Mouse (Mus musculus) adrenal gland, postnatal 4 days (tissue): ENCODE measurements around the gene Atp2a1. TPM values are rescaled to one million over a fixed set of nuclear protein-coding genes. Genes with fewer than 3 reads are reported as not detected.

ENCODE experiments used
- DNase-seq, 2 experiments: peaks; one replicate each; pipeline ENCODE4 v3.0.0; 2021 to 2022; ENCODE audit warnings: low spot score in 2 of 2, mixed read lengths in 2 of 2
- total RNA-seq, 2 experiments: library from RNA; stranded (reverse); gene quantifications; 2 replicates each; pipeline ENCODE4 v1.2.3; 2021

Atp2a1 gene
- total RNA-seq, 2 experiments from 2014 or later, result 56.9 to 145 TPM

GRCm38 (mm10) chr7:126473470-126474086 is 10.7 kb upstream of the Atp2a1 start:
- DNase-seq, result no peak

- DNase-seq, result no peak
These were observed 9.8 kb upstream of the Atp2a1 start for GRCm38 (mm10) chr7:126472713-126473112.

GRCm38 (mm10) chr7:126472306-126472705 is 9.4 kb upstream of the Atp2a1 start:
- DNase-seq, result no peak

- DNase-seq, result no peak
These were observed 8.9 kb upstream of the Atp2a1 start for GRCm38 (mm10) chr7:126471853-126472252.

GRCm38 (mm10) chr7:126471361-126471760 is 8.5 kb upstream of the Atp2a1 start:
- DNase-seq, result no peak

- DNase-seq, result no peak
These were observed 7.2 kb upstream of the Atp2a1 start for GRCm38 (mm10) chr7:126470077-126470476.

- no peak for DNase-seq
These were observed 5.1 kb upstream of the Atp2a1 start for GRCm38 (mm10) chr7:126467834-126468627.

- no peak for DNase-seq
These were observed 4.4 kb upstream of the Atp2a1 start for GRCm38 (mm10) chr7:126467271-126467670.

- DNase-seq, result no peak
These were observed 3.8 kb upstream of the Atp2a1 start for GRCm38 (mm10) chr7:126466707-126467106.

- no peak for DNase-seq
These were observed 3.2 kb upstream of the Atp2a1 start for GRCm38 (mm10) chr7:126466116-126466515.

- no peak for DNase-seq
These were observed 2.5 kb upstream of the Atp2a1 start for GRCm38 (mm10) chr7:126465246-126466030.

GRCm38 (mm10) chr7:126464836-126465235 is 1.9 kb upstream of the Atp2a1 start:
- DNase-seq, result no peak

- DNase-seq, result no peak
These were observed 1.2 kb upstream of the Atp2a1 start for GRCm38 (mm10) chr7:126464121-126464520.

- no peak for DNase-seq
These were observed 639 bp upstream of the Atp2a1 start for GRCm38 (mm10) chr7:126463547-126463946.

GRCm38 (mm10) chr7:126461626-126462025 is 1.3 kb downstream of the Atp2a1 start:
- no peak for DNase-seq

GRCm38 (mm10) chr7:126460623-126461399 is 2.1 kb downstream of the Atp2a1 start:
- no peak for DNase-seq

GRCm38 (mm10) chr7:126458844-126459618 is 3.9 kb downstream of the Atp2a1 start:
- DNase-seq, result no peak

GRCm38 (mm10) chr7:126458225-126458624 is 4.7 kb downstream of the Atp2a1 start:
- no peak for DNase-seq

- no peak for DNase-seq
These were observed 6.3 kb downstream of the Atp2a1 start for GRCm38 (mm10) chr7:126456382-126457266.
